Mouse (Mus musculus) kidney, adult 9 months (tissue): ENCODE data around the gene Tec.
A peak's percentile ranks its signal among the peaks of the same experiment; 100 is the strongest.

Experiments
- DNase-seq: peaks from one replicate; pipeline ENCODE4 v3.0.0; 2022

The Tec gene

GRCm38 (mm10) chr5:72888260-72888659, 20.0 kb upstream of the Tec start:
- no peak for DNase-seq

- DNase-seq, result no peak
These were observed 18.4 kb upstream of the Tec start for GRCm38 (mm10) chr5:72886458-72887222.

- DNase-seq, result no peak
These were observed 15.4 kb upstream of the Tec start for GRCm38 (mm10) chr5:72883706-72884105.

- DNase-seq, result no peak
These were observed 14.1 kb upstream of the Tec start for GRCm38 (mm10) chr5:72882412-72882765.

GRCm38 (mm10) chr5:72881748-72882411, 13.6 kb upstream of the Tec start:
- DNase-seq, result no peak

GRCm38 (mm10) chr5:72879736-72880135, 11.5 kb upstream of the Tec start:
- DNase-seq, result no peak

- DNase-seq, result no peak
These were observed 2.8 kb upstream of the Tec start for GRCm38 (mm10) chr5:72871114-72871513.

GRCm38 (mm10) chr5:72869779-72870608, 1.7 kb upstream of the Tec start:
- peak; percentile 76 for DNase-seq

- no peak for DNase-seq
These were observed 1.1 kb downstream of the Tec start for GRCm38 (mm10) chr5:72867036-72867672.

- DNase-seq, result peak; percentile 44
These were observed 1.9 kb downstream of the Tec start for GRCm38 (mm10) chr5:72866260-72866905.

- DNase-seq, result no peak
These were observed 3.6 kb downstream of the Tec start for GRCm38 (mm10) chr5:72864654-72865178.

GRCm38 (mm10) chr5:72863166-72863565, 5.1 kb downstream of the Tec start:
- no peak for DNase-seq

GRCm38 (mm10) chr5:72861726-72862385, 6.4 kb downstream of the Tec start:
- no peak for DNase-seq

GRCm38 (mm10) chr5:72860899-72861298, 7.4 kb downstream of the Tec start:
- peak; percentile 41 for DNase-seq

GRCm38 (mm10) chr5:72858306-72858705, 10.0 kb downstream of the Tec start:
- DNase-seq, result no peak

GRCm38 (mm10) chr5:72857756-72858155, 10.5 kb downstream of the Tec start:
- no peak for DNase-seq

GRCm38 (mm10) chr5:72856255-72856878, 11.9 kb downstream of the Tec start:
- DNase-seq, result no peak

GRCm38 (mm10) chr5:72855685-72856124, 12.6 kb downstream of the Tec start:
- DNase-seq, result peak; percentile 51

- no peak for DNase-seq
These were observed 13.9 kb downstream of the Tec start for GRCm38 (mm10) chr5:72854141-72854990.

- no peak for DNase-seq
These were observed 14.9 kb downstream of the Tec start for GRCm38 (mm10) chr5:72853365-72853764.
